Mouse (Mus musculus) R1 (cell line): ENCODE measurements around the gene Furin.

Experiments
- DNase-seq: peaks from one replicate; pipeline ENCODE4 v3.0.0-alpha.2; 2018; ENCODE audit warnings: low read depth, low spot score

Furin gene

DNA sequence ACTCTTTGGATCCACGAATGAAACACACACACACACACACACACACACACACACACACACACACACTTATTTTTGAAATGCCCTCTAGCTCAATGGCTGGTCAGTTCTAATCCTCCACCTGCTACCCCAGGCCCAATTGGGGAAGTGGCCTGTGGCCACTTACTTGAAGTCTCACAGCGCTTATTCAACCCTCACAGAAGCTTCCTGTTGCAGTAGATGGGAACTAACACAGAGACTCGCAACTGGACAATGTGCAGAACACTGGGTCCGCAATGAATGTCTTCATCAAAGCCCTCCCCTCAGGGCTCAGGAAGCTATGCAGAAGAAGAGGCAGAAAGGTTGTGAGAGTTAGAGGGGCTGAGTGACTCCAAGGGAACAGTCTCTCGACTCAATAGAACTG lies 22.5 kb upstream of the Furin start:
- no peak for DNase-seq

DNA sequence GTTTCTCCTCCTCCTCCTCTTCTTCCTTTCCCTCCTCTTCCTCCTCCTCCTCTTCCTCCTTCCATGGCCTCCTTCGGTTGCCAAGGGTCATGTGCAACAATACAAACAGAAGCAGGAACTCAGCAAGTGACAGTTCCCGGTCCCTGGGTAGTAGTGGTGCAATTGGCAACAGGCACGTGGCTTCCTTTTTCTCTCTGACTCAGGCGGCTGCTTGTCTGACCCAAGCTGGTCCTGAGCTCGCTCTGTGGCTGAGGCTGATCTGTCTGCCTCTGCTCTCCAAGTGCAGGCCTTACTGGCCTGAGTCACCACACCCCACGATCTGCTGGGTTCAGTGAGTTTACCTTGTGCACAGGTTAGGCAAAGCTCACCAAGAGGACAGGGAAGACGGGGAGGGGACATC lies 21.1 kb upstream of the Furin start:
- no peak for DNase-seq

DNA sequence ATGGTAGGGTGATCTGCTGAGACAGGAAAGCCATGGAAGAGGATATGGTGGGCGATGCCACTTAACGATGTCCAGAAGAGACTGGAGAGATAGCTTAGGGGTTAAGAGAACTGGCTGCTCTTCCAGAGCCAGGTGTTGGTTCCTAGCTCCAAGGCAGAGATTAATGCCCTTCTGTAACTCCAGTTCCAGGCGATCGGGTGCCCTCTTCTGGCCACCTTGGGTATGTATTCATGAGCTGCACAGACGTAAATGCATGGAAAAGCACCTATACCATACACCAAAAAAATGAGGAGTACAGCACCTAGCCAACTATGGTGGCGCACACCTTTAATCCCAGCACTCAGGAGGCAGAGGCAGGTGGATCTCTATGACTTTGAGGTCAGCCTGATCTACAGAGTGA lies 19.5 kb upstream of the Furin start:
- DNase-seq: peak; percentile 78

DNA sequence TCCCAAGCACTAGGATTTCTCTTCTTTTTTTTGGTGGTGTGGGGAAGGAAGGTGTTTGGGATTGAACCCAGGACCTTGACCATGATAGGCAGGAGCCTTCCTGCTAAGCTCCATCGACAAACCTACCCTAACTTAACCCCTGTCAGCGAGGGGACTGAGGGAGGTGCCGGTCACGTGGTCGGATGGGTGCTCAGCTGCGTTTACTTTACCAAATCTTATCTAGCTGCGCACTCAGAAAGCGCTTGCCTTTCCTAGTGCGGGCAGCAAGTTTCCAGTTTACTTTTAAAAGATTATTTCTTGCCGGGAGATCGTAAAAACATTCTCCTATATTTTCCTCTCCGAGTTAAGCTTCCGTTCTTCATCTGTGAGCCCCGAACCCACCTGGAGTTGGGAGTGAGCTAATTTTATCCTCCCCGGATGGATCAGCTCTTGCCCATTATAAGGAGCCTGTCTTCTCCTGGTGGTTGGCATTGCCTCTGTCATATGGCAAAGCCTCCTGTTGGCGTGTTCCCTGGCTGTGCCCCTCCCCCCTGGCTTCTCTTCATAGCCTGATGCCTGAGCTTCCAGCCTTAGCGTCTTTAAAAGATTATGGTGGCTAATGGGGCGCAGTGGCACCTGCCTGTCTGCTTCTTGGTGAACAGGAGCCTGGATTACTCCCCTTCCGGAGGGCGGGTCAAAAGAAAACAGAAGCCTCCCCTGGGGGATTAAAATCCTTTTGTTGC lies 17.7 kb upstream of the Furin start:
- DNase-seq: peak; percentile 83

DNA sequence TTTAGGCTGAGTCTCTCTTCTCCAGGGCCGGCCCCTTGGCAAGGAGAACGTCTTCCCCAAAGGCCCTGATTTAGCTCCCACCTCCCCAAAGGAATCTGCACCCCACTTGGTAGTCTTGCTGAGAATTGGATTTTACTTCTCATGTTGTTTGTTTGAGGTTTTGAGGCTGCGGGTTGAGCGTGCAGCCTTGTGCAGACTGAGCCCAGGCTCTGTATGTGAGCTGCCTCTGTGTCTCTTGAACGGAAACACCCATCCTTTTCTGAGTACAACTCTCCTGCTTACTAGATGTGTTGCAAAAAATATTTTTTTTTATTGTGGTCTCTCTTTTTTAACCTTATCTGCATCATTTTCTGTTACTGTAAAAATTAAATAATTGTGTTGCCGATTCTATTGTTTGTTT lies 16.3 kb upstream of the Furin start:
- no peak for DNase-seq

DNA sequence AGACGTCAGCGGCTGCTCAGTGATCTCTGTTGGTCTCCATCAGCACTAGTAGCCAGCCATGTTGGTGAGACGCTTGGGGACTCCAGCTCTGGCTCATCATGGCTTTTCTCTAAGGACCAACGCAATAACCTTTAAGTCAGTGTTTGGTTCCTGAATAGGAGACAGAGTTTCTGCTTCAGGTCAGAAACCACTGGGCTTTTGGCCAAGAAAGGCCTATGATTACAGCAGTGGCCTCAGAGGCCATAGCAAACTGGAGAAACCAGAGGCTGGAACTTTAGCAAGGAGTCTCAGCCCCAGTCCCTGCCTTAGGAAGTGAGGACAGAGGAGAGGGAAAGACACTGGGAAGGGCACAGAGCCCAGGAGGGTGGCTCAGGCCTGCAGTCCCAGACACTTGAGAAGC lies 15.3 kb upstream of the Furin start:
- DNase-seq: no peak

DNA sequence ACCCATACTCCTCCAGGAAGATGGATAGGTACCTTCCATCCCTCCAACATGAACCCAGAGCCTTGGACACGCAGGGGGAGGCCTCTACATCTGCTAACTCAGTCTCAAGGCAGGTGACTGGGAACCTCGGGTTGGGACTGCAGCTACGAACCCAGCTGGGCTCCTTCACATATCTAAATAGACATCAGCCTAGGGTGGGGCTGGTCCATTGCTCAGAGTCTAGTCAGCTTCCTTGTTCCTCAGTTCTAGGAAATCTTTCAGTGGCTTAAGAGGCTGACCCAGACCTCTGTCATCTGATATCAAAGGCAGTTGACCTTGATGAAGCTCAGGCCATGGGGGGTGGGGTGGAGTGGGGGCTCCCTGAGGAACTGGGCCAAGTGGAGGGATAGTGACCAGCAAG lies 14.0 kb upstream of the Furin start:
- no peak for DNase-seq

DNA sequence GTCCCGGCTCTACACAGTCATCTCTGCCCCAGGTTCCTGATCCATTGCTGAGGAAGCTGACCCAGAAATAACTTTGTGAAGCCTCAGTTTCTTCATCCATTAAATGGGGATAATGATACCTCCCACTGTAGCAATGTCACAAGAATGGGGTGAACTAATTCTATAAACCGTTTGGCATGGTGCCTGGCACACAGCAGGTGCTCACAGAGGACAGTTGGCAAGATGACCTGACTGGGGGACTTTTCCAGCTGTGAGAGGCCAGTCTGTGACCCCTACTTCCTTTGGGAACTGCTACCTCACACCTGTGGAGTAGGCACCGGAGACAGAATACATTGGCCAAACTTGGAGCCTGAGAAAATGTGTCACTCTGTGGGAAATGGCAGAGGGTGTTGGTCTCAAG lies 12.8 kb upstream of the Furin start:
- no peak for DNase-seq

DNA sequence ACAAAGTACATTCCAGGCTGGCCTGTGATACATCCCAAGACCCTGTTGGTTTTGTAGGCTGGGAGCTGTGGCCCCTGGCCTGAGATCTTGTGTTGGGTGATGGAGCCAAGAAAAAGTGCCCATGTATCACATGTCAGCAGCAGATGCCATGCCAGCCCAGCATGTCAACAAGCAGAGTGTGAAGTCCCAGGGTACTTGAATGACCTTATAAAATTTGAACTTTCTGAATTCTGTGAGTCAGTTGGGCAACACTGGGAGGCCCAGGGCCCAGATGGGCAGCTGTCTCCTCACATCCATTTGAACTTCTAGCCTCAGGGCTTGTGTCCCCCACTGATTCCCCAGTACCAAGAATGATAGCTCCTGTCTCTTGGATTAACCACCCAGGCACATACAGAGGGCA lies 12.4 kb upstream of the Furin start:
- DNase-seq: no peak

DNA sequence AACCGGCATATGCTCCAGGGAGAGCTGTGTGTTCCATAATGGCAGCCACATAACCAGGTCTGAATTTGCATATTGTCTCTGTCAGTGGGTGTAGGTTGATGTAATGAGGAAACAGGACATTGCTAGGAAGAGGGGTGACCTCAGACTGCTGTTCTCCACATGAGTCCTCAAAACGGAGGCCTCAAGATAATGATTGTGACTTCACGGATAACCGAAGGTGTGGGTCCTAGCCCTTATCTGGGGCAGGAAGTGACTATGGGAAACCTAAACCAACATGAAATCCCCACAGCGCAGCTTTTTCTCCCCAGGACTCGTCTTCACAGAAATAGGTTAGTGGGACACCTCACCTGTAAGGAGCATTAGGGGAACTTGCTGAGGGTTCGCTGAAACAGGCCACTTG lies 11.7 kb upstream of the Furin start:
- no peak for DNase-seq

DNA sequence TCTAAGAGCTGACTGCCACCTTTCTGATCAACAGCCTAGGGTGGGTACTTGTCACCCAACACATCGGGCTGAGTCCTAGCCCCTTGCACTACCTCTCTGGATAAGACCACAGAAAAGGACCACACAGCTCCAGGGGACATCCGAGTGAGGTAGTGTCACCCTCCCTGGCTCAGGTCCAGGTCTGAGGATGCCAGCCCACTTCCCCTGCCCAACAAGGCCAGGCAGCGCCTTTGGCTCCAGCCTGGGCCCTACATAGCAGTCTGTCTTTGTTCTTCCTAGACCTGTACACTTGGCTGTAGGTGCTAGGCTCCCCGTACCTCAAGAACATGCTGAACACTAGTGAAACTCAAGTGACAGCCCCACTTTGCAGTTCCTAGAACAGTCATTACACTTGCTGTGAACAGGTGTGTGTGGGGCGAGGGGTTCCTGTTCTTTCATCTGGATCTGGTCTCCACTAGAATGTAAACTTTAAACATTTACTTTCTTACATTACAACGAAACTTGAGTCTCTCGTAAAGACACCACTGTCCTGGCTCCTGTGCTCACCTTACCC lies 9.1 kb upstream of the Furin start:
- no peak for DNase-seq

DNA sequence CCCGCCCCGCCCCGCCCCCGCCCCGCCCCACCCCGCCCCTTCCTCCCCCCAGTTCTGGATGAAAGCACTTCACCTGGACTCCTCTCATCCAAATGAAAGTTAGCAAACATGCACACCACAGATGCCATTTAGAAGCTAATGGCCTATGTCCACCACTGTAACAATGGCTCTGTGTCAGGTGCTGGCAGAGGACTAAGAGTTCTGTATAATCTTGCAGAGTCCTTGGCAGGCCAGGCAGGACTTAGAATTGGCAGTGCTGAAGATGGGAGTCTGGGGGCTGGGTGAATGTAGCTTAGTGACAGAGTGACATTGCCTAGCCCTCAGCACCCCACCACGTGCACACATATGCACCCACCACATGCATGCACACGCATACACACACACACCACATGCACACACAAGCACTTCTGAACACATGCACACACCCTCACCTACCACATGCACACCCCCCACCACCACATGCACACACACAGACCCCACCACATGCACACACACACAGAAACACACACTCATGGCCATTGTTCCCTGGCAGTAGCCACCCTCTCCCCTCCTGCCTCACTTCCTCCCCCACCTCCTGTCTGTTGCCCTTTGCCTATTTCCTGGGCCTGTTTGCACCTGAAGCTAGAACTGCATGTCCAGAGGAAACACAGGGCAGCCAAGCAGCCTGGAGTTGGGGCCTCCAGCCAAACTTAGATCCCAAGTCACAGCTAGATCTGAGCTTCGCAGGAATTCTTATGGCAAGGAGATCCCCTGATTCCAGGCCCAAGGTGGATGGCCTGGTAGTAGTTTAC lies 8.5 kb upstream of the Furin start:
- DNase-seq: no peak

DNA sequence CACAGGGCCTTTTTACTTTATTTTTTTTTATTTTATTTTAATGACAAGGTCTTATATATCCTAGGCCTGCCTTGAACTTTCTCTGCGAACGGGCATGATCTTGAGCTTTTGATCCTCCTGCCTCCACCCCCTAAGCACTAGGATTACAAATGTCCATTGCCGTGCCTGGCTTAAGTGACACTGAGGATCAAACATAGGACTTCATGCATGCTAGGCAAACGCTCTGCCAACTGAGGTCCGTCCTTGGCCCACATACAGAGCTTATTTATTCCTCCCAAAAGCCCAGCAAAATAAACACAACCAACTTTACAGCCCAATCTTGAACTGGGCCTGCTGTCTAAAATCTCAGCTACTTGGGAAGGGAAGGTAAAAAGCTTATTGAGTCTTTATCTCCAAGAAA lies 7.5 kb upstream of the Furin start:
- no peak for DNase-seq

DNA sequence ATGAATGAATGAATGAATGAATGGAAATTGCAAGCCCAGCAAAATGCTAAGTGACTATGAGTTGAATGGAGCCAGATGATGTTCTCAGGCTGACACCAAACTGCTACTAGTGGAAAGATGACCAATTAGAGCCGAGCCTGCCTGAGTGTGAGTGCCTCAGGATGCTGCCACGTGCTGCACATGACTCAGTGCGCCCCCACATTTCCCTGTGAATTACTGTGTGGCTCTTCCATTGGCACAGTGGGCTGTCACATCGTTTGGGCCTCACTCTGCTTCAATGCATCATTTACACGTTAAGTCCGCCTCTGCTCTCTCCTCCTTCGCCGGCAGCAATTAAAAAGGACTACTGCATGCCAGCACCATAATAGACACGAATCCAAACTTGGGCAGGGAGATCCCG lies 7.0 kb upstream of the Furin start:
- no peak for DNase-seq

DNA sequence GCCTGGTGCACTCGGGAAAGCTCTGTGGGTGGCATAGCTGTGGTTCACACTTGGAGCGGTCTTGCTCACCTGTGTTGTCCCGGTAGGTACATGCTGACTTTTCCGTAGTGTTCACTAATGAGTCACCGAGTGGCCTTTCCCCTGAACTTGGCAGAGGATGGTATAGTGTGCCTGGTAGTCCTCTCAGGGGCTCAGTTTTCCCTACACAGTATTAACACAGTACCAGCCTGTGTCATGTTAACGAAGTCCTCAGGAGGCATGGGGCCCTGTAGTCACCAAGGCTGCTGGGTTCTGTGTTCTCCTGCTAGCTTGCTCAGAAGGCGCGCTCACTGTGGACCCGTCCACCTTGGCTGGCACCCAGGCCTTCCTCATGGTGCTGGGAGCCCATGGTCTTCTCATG lies 5.1 kb upstream of the Furin start:
- DNase-seq: no peak

DNA sequence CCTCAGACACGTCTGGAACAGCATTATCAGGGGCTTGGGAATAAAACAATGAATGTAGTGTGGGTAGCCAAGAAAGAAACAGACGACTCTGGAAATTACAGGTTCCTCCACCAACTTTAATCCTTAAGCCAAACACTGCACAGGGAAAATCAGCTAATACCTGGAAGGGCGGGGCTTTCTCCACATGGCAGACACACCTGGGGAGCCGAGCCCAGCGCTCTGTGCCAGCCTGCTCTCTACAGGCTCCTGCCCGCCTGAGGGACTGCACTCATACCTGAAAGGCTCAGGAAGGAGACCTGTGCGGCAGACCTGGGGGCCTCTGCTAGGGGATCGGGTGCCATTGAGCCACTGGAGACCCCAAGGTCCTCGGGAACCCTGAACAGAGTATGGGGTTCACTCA lies 2.5 kb upstream of the Furin start:
- DNase-seq: no peak

DNA sequence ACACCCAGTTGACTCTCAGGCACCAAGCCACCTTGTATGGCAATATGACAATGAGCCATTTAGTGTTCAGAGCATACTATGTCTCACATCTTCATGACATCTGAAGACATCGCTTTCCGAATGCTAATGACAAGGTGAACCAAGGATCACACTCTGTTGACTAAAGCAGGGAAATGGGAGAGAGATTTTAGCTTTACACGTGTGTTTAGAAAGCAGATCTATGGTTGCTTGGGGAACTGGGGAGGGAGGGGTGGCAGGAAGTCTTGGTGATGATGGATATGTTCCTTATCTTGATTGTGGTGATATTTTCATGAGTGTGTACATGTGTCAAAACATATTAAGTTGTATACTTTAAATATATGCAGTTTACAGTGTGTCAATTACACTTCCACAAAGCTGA lies 950 bp upstream of the Furin start:
- no peak for DNase-seq

DNA sequence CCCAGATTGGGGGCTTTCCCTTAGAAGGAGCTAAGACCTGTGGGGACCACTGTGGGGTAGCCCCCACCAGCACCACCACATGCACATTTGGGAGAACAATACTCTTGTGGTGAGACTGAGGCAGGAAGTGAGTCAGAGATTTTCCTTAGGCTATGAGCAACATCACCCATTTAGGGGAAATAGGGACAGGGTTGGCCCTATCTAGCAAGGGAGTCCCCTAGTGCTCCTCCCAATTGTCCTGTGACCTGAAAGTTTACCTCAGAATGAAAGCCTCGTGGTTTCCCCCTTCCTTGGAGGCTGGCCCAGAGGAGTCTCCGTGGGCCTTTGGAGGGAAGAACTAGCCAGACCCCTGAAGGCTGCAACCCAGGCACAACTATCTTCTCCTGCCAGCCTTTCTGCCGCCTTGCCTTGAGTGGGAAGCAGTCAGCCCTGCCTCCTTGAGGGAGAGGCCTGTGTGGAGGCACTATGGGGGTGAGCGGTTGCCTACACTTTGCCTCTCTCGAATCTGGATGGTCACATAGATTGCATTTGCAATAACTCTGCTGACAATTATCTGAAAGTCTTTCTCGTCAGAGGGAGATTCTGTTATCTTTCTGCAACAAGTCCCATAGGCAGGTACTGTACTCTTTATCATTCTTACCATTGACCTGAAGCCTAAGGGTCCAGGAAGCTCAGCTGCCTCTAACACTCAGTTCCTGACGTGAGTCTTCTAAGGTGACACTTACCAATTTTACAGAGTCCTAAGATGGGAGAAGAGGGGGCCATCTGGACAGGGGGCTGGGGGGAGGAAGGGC lies 938 bp downstream of the Furin start:
- DNase-seq: no peak

DNA sequence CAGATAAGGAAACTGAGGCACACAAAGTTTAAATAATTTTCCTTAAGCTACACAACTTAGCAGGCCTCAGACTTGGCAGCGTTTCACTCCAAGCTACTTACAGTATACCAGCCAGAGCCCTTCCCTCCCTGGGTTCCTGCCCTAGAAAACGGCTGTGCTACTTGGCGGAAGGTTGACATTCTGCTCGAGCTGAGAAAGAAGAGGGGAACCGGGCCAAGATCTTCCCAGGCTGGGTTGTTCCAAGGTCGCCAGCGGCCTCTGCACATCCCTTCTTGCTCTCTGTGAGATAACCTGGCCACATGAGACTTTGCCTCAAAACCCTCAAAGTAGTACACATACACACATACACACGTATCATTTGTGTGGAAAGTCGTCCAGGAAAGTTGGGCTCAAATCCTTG lies 1.7 kb downstream of the Furin start:
- no peak for DNase-seq

DNA sequence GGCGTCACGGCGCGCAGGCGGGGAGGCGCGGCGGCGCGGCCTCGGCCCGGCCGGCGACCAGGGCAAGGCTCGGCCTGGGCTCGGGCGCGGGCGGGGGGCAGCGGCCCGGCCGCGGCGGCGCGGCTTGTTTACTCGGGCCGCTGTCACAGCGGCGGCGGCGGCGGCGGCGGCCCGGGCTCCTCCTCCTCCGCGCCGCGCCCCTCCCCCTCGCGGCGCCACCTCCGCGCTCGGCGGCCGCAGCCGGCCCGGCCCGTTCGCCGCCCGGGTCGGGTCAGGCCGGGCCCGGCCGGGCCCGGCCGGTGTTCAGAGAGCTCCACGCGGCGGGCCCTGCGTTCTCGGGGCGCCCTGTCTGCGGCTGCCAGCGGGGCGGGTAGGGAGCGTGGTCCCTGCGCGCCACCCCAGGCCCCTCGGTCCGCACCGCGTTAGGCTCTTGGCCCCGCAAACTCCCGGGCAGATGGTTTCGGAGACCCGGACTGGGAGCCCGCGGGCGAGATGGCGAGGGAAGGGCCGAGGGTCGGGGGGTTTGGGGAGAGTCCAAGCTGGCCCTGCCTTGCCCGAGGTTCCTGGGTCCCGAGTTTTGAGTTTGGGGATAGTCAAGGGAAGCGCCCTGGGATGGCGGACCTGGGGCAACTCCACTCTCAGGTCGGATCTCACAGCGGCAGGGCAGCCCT lies 2.5 kb downstream of the Furin start:
- DNase-seq: peak; percentile 66

DNA sequence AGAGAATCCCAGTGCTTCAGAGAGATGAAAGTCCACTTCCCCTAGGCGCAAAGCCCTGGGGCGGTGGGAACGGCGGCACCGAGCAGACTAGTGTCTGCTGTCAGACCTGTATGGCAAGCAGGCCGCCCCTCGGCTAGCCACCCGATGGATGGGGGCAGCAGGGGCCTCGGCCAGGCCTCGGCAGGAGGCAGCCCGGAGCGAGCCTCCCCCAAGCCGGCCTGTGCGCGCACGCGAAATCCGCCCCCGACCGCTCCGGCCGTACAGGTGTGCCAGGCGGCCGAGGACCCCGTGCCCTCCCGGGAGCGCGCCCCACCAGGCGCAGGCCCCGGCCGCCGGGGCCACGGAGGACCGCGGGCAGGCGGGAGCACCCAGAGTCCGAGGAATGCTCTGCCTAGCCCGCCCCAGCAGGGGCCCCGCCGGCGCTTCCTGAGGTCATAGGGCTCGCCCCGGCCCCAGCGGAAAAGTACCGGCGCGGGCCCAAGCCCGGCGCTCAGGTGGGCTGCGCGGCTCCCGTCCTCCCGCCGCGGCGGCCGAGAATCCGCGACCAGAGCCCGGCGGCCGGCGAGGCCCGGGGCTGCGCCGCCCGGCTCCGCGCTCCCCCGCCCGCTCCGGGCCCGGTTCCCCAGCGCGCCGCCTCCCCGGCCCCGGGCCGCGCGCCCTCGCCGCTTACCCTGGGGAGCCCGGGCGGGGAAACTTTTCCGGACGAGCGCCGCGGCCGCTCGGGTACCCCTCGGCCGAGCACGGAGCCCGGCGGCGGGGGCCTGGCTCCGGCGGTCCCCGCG lies 3.2 kb downstream of the Furin start:
- peak; percentile 50 for DNase-seq
